Mouse (Mus musculus): ENCODE results near the gene Dact2. TPM values are rescaled to one million over a fixed set of nuclear protein-coding genes. Genes with fewer than 3 reads are reported as not detected.

The Dact2 gene
- polyA plus RNA-seq, 1 experiment from 2014 or later = 4.5 TPM

DNA sequence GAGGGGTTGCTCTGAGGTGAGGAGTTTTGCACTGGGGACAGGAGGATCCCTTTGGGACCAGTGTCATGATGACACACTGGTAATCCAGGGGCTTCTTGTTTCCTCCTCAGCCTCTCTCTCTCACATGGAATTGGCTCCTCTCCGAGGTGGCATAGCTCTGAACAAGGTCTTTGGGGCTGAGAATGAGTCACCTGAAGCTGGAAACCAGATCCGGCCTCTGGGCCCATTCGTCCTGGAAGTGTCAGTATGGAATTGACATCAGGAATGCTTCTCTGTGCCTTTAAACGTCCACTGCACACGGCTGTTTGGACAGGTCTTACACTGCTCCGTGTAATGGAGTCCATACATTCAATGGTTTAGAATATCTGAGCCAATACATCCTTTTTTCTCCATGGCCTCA is 33.0 kb upstream of the Dact2 start:
- no peak for ATAC-seq
- no peak overlapping the region for H3K4me2 ChIP-seq (ENCODE audit: low read depth, low read length)
- 49% methylated on average over 6 of the region's 6 CpGs for WGBS

GRCm38 (mm10) chr17:14234774-14235389 is 30.8 kb upstream of the Dact2 start:
- Histone ChIP-seq H3K9me3 (ENCODE audit: control insufficient read depth, low read length) (no peaks in the 10 kb centered on the region), H3K4me1 (ENCODE audit: control insufficient read depth, insufficient read depth, low read length) (peaks cover 18% of the 10 kb centered on the region), H3K4me2 (ENCODE audit: low read depth, low read length) (no peak overlapping the region), H3K9ac (ENCODE audit: low read depth, low read length) (no peak overlapping the region), H3K27me3 (replicated peaks; ENCODE audit: control insufficient read depth, insufficient read depth, low read length) (no peaks in the 10 kb centered on the region), H3K27ac (ENCODE audit: low read length) (peak overlapping the region; percentile 42; the same call in 1 of the 2 replicates), H3K36me3 (ENCODE audit: control insufficient read depth, insufficient read depth, low read length) (no peaks in the 10 kb centered on the region), H3K4me3 (ENCODE audit: low read length) (no peak overlapping the region)
- WGBS = 46% methylated on average over 12 of the region's 12 CpGs
- peak; percentile 74 for ATAC-seq

More for the DNA sequence above, 33.0 kb upstream of the Dact2 start:
- Histone ChIP-seq H3K36me3 (ENCODE audit: control insufficient read depth, insufficient read depth, low read length) (no peaks in the 10 kb centered on the region), H3K9me3 (ENCODE audit: control insufficient read depth, low read length) (no peaks in the 10 kb centered on the region), H3K27ac (ENCODE audit: low read length) (no peak overlapping the region), H3K4me1 (ENCODE audit: control insufficient read depth, insufficient read depth, low read length) (peaks cover 6% of the 10 kb centered on the region), H3K4me3 (ENCODE audit: low read length) (no peak overlapping the region), H3K27me3 (replicated peaks; ENCODE audit: control insufficient read depth, insufficient read depth, low read length) (no peaks in the 10 kb centered on the region), H3K9ac (ENCODE audit: low read depth, low read length) (no peak overlapping the region)

DNA sequence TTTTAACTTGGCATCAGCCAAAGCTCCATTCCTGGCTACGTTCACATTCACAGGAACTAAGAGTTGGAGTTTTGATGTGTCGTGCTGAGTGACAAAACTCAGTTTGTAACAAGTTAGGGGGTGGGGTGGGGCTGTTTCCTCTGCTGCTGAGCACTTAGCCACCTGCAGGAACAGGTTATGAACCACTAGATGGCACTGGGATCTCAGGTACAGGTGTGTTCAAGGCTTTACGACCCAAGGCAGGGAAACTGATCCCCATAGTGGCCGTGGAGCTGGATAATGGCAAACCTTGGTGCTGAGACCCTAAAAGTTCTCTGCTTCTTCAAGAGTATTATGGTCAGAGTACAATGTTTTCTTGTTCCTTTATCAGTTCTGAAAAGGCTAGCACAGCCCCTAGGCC is 29.6 kb upstream of the Dact2 start:
- Histone ChIP-seq H3K4me3 (ENCODE audit: low read length) (no peak overlapping the region), H3K9ac (ENCODE audit: low read depth, low read length) (no peak overlapping the region), H3K4me1 (ENCODE audit: control insufficient read depth, insufficient read depth, low read length) (peaks cover 18% of the 10 kb centered on the region), H3K4me2 (ENCODE audit: low read depth, low read length) (no peak overlapping the region), H3K27ac (ENCODE audit: low read length) (no peak overlapping the region), H3K36me3 (ENCODE audit: control insufficient read depth, insufficient read depth, low read length) (no peaks in the 10 kb centered on the region), H3K9me3 (ENCODE audit: control insufficient read depth, low read length) (no peaks in the 10 kb centered on the region), H3K27me3 (replicated peaks; ENCODE audit: control insufficient read depth, insufficient read depth, low read length) (no peaks in the 10 kb centered on the region)
- ATAC-seq = no peak
- 41% methylated on average over 4 of the region's 4 CpGs for WGBS

- no peak overlapping the region for H3K4me3 ChIP-seq (ENCODE audit: low read length)
- no peaks in the 10 kb centered on the region for H3K36me3 ChIP-seq (ENCODE audit: control insufficient read depth, insufficient read depth, low read length)
- H3K27me3 ChIP-seq (replicated peaks; ENCODE audit: control insufficient read depth, insufficient read depth, low read length) = no peaks in the 10 kb centered on the region
- H3K4me1 ChIP-seq (ENCODE audit: control insufficient read depth, insufficient read depth, low read length) = peaks cover 23% of the 10 kb centered on the region
- no peak overlapping the region for H3K9ac ChIP-seq (ENCODE audit: low read depth, low read length)
- H3K4me2 ChIP-seq (ENCODE audit: low read depth, low read length) = no peak overlapping the region
- ATAC-seq = no peak
- WGBS = 48% methylated on average over 3 of the region's 3 CpGs
- no peaks in the 10 kb centered on the region for H3K9me3 ChIP-seq (ENCODE audit: control insufficient read depth, low read length)
- H3K27ac ChIP-seq (ENCODE audit: low read length) = no peak overlapping the region
Observed at GRCm38 (mm10) chr17:14232629-14233028, 28.5 kb upstream of the Dact2 start.

DNA sequence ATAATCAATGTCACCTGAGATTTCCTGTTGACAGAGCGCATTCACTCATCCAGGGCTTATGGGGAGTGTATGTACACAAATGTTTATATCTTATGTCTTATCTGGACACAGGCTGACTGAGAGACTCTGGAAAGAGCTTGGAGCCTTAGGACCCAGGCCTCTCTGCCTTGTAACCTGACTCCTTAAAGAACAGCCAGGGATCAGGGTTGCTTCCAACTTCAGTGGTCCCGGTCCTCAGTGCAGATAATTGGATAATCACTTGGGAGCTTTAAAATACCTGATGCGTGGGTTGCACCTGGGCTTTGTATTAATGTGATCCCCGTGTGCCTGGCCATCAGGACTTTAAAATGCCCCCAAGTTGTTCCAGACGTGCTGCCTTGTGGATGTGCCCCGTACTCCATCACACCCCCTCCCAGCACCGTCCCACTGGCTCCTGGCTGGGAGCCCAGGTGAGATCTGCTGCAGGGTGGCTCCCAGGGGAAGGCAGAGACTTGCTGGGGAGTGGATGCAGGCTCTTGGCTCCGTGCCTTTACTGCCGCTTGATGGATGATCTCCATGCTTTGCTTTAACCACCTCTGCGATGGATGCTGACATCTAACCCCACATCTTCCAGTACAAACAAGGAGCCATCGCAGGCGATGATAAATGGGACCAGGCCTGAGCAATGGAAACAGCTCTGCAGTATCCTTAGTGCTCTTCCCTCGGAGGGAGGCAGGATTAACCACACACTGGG is 26.8 kb upstream of the Dact2 start:
- Histone ChIP-seq H3K27me3 (replicated peaks; ENCODE audit: control insufficient read depth, insufficient read depth, low read length) (no peaks in the 10 kb centered on the region), H3K27ac (ENCODE audit: low read length) (peak overlapping the region; percentile 48), H3K4me1 (ENCODE audit: control insufficient read depth, insufficient read depth, low read length) (peaks cover 26% of the 10 kb centered on the region), H3K36me3 (ENCODE audit: control insufficient read depth, insufficient read depth, low read length) (no peaks in the 10 kb centered on the region), H3K4me2 (ENCODE audit: low read depth, low read length) (no peak overlapping the region), H3K4me3 (ENCODE audit: low read length) (no peak overlapping the region), H3K9ac (ENCODE audit: low read depth, low read length) (no peak overlapping the region), H3K9me3 (ENCODE audit: control insufficient read depth, low read length) (no peaks in the 10 kb centered on the region)
- no peak for ATAC-seq
- 23% methylated on average over 13 of the region's 13 CpGs for WGBS

DNA sequence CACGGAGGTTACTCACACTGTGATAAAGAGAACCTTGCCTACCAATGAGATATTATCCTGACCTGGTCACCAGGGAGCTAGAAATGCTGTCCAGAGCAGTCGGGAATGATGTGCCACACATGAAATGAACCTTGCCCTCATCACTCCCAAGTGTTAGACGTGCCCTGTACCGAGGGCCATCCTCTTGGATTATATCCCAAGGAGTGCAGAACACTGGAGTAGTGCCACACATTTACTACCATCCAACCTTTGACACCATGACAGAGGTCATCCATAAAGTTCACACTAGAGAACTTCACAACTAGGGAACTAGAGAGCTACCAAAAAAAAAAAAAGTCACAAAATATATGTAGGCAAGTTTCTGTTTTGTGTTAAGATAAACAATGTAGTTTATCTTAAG is 24.3 kb upstream of the Dact2 start:
- Histone ChIP-seq H3K27me3 (replicated peaks; ENCODE audit: control insufficient read depth, insufficient read depth, low read length) (no peaks in the 10 kb centered on the region), H3K4me1 (ENCODE audit: control insufficient read depth, insufficient read depth, low read length) (peaks cover 21% of the 10 kb centered on the region), H3K36me3 (ENCODE audit: control insufficient read depth, insufficient read depth, low read length) (no peaks in the 10 kb centered on the region), H3K4me2 (ENCODE audit: low read depth, low read length) (no peak overlapping the region), H3K9me3 (ENCODE audit: control insufficient read depth, low read length) (no peaks in the 10 kb centered on the region), H3K27ac (ENCODE audit: low read length) (no peak overlapping the region), H3K9ac (ENCODE audit: low read depth, low read length) (no peak overlapping the region), H3K4me3 (ENCODE audit: low read length) (no peak overlapping the region)
- 57% methylated on average over 4 of the region's 4 CpGs for WGBS
- ATAC-seq = peak; percentile 64

DNA sequence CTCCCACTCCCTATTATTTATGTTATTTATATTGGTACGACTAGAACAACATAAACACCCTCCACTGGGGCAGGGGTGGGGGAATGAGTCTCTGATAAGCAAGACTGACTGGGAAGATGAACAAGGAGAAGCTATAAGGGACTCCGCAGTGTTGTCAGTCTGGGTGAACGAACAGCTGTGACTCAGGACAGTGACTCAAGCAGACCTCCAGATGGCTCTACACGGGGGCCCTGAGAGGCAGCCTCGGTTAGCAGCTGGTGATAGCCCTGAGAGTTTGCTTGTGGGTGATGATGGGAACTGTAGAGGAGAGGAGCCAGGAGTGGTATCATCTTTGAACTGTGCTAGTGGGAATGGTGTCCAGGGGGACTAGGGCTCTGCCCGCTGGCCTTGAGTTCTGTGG is 23.5 kb upstream of the Dact2 start:
- Histone ChIP-seq H3K27ac (ENCODE audit: low read length) (peak overlapping the region; percentile 30; the same call in 1 of the 2 replicates), H3K4me1 (ENCODE audit: control insufficient read depth, insufficient read depth, low read length) (peaks cover 21% of the 10 kb centered on the region), H3K36me3 (ENCODE audit: control insufficient read depth, insufficient read depth, low read length) (no peaks in the 10 kb centered on the region), H3K9me3 (ENCODE audit: control insufficient read depth, low read length) (no peaks in the 10 kb centered on the region), H3K9ac (ENCODE audit: low read depth, low read length) (no peak overlapping the region), H3K4me2 (ENCODE audit: low read depth, low read length) (peak overlapping the region; percentile 14; the same call in 1 of the 2 replicates), H3K27me3 (replicated peaks; ENCODE audit: control insufficient read depth, insufficient read depth, low read length) (no peaks in the 10 kb centered on the region), H3K4me3 (ENCODE audit: low read length) (no peak overlapping the region)
- 29% methylated on average over 6 of the region's 6 CpGs for WGBS
- peak; percentile 27 for ATAC-seq

GRCm38 (mm10) chr17:14226778-14227177 is 22.7 kb upstream of the Dact2 start:
- H3K4me2 ChIP-seq (ENCODE audit: low read depth, low read length) = no peak overlapping the region
- H3K27ac ChIP-seq (ENCODE audit: low read length) = no peak overlapping the region
- H3K36me3 ChIP-seq (ENCODE audit: control insufficient read depth, insufficient read depth, low read length) = no peaks in the 10 kb centered on the region
- no peaks in the 10 kb centered on the region for H3K9me3 ChIP-seq (ENCODE audit: control insufficient read depth, low read length)
- H3K27me3 ChIP-seq (replicated peaks; ENCODE audit: control insufficient read depth, insufficient read depth, low read length) = no peaks in the 10 kb centered on the region
- peaks cover 21% of the 10 kb centered on the region for H3K4me1 ChIP-seq (ENCODE audit: control insufficient read depth, insufficient read depth, low read length)
- no peak overlapping the region for H3K4me3 ChIP-seq (ENCODE audit: low read length)
- ATAC-seq = no peak; the same call in 1 of the 2 replicates
- 25% methylated on average over 4 of the region's 4 CpGs for WGBS
- H3K9ac ChIP-seq (ENCODE audit: low read depth, low read length) = no peak overlapping the region

- Histone ChIP-seq H3K4me2 (ENCODE audit: low read depth, low read length) (no peak overlapping the region), H3K36me3 (ENCODE audit: control insufficient read depth, insufficient read depth, low read length) (no peaks in the 10 kb centered on the region), H3K27me3 (replicated peaks; ENCODE audit: control insufficient read depth, insufficient read depth, low read length) (no peaks in the 10 kb centered on the region), H3K4me3 (ENCODE audit: low read length) (no peak overlapping the region), H3K27ac (ENCODE audit: low read length) (peak overlapping the region; percentile 37; the same call in 1 of the 2 replicates), H3K9ac (ENCODE audit: low read depth, low read length) (no peak overlapping the region), H3K4me1 (ENCODE audit: control insufficient read depth, insufficient read depth, low read length) (peaks cover 17% of the 10 kb centered on the region), H3K9me3 (ENCODE audit: control insufficient read depth, low read length) (no peaks in the 10 kb centered on the region)
- 52% methylated on average over 9 of the region's 9 CpGs for WGBS
- peak; percentile 79 for ATAC-seq
Observed at GRCm38 (mm10) chr17:14225982-14226652, 22.0 kb upstream of the Dact2 start.
